In the genomic region with DNA sequence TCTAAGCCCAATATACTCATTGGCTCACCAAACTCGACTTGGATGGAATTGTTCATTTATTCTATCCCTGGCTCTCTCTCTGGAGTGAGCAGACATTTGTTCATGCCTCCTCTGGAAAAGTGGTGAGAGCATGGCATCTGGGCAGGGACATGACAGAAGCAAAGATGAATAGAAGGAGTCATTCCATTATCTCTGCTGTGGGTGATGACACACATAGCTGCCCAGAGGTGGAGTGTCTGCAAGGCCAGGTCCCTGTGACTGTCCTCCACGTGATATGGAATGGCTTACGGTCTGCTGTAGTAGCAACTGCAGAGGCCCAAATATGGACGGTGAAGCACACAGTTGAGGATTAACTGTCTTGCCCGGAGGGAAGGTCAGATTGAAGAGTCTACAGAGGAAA, we compare ENCODE assay signal across 21 mouse cellular contexts.
"Had no signal": no experiment of that assay in that cellular context is flagged by ENCODE, and none has a peak within 500 bp of the region (broad histone marks: within the 10 kb centered on the region; RNA-seq: fewer than 3 reads in every experiment).

No protein-coding gene starts in this region.

- H3K27ac ChIP-seq: midbrain, embryonic 10.5 days; midbrain, embryonic 12.5 days; neural tube, embryonic 13.5 days; neural tube, embryonic 15.5 days; stomach, embryonic 15.5 days; stomach, postnatal 0 days had no signal

- H3K4me1 ChIP-seq: midbrain, embryonic 10.5 days; midbrain, embryonic 12.5 days; neural tube, embryonic 15.5 days; stomach, embryonic 15.5 days had no signal

- H3K4me2 ChIP-seq: lung, embryonic 14.5 days; midbrain, embryonic 12.5 days; neural tube, embryonic 13.5 days; neural tube, embryonic 15.5 days; stomach, embryonic 15.5 days had no signal

- H3K36me3 ChIP-seq: midbrain, embryonic 10.5 days; stomach, embryonic 15.5 days had no signal

- DNase-seq: lung, adult 18-20 months; lung, embryonic 14.5 days; lung, postnatal 10 days; lung, postnatal 4 days; midbrain, embryonic 14.5 days; retina, postnatal 1 day; right cerebral cortex, adult 18-20 months; right cerebral cortex, postnatal 25 days; right cerebral cortex, postnatal 4 days; spleen, adult 18-20 months; thymus, adult 2 months; thymus, postnatal 25 days; thymus, postnatal 4 days had no signal

- ATAC-seq: midbrain, embryonic 16.5 days had no signal

- H3K4me3 ChIP-seq: midbrain, embryonic 10.5 days; midbrain, embryonic 12.5 days; myocyte; neural tube, embryonic 13.5 days; neural tube, embryonic 15.5 days; stomach, embryonic 15.5 days had no signal

- H3K9ac ChIP-seq: lung, embryonic 14.5 days; midbrain, embryonic 12.5 days; neural tube, embryonic 13.5 days; neural tube, embryonic 15.5 days; stomach, embryonic 15.5 days had no signal

- H3K9me3 ChIP-seq: midbrain, embryonic 10.5 days; midbrain, embryonic 12.5 days; neural tube, embryonic 13.5 days; neural tube, embryonic 15.5 days; stomach, embryonic 15.5 days had no signal

- H3K27me3 ChIP-seq: midbrain, embryonic 12.5 days; neural tube, embryonic 13.5 days; neural tube, embryonic 15.5 days; stomach, embryonic 15.5 days had no signal
